Mouse (Mus musculus): ENCODE data around the gene Itga5.
A peak's percentile ranks its signal among the peaks of the same experiment; 100 is the strongest.

The Itga5 gene

GRCm38 (mm10) chr15:103365471-103366375 is 840 bp downstream of the Itga5 start:
- DNase-seq (ENCODE audit: low spot score in 2 of 2) = peak in 1 of 2 experiments; percentile 34

GRCm38 (mm10) chr15:103364761-103365160 is 1.8 kb downstream of the Itga5 start:
- DNase-seq (ENCODE audit: low spot score in 2 of 2) = no peak

- no peak for DNase-seq (ENCODE audit: low spot score in 2 of 2)
These were observed 2.8 kb downstream of the Itga5 start for GRCm38 (mm10) chr15:103363809-103364208.

GRCm38 (mm10) chr15:103362950-103363349 is 3.6 kb downstream of the Itga5 start:
- DNase-seq (ENCODE audit: low spot score in 2 of 2) = no peak

GRCm38 (mm10) chr15:103362333-103362732 is 4.2 kb downstream of the Itga5 start:
- no peak for DNase-seq (ENCODE audit: low spot score in 2 of 2)

GRCm38 (mm10) chr15:103361269-103361668 is 5.3 kb downstream of the Itga5 start:
- DNase-seq (ENCODE audit: low spot score in 2 of 2) = no peak

GRCm38 (mm10) chr15:103359869-103360602 is 6.5 kb downstream of the Itga5 start:
- no peak for DNase-seq (ENCODE audit: low spot score in 2 of 2)

GRCm38 (mm10) chr15:103359122-103359510 is 7.4 kb downstream of the Itga5 start:
- DNase-seq (ENCODE audit: low spot score in 2 of 2) = no peak

- no peak for DNase-seq (ENCODE audit: low spot score in 2 of 2)
These were observed 8.1 kb downstream of the Itga5 start for GRCm38 (mm10) chr15:103358278-103359121.

GRCm38 (mm10) chr15:103357817-103358216 is 8.7 kb downstream of the Itga5 start:
- DNase-seq (ENCODE audit: low spot score in 2 of 2) = no peak

- no peak for DNase-seq (ENCODE audit: low spot score in 2 of 2)
These were observed 10.4 kb downstream of the Itga5 start for GRCm38 (mm10) chr15:103356130-103356529.

GRCm38 (mm10) chr15:103355420-103355819 is 11.1 kb downstream of the Itga5 start:
- DNase-seq (ENCODE audit: low spot score in 2 of 2) = no peak

- no peak for DNase-seq (ENCODE audit: low spot score in 2 of 2)
These were observed 11.9 kb downstream of the Itga5 start for GRCm38 (mm10) chr15:103354690-103355089.

GRCm38 (mm10) chr15:103353511-103354256 is 12.9 kb downstream of the Itga5 start:
- no peak for DNase-seq (ENCODE audit: low spot score in 2 of 2)

GRCm38 (mm10) chr15:103352856-103353255 is 13.7 kb downstream of the Itga5 start:
- peak in 1 of 2 experiments; percentile 36 for DNase-seq (ENCODE audit: low spot score in 2 of 2)

GRCm38 (mm10) chr15:103347275-103347684 is 19.3 kb downstream of the Itga5 start:
- no peak for DNase-seq (ENCODE audit: low spot score in 2 of 2)

- DNase-seq (ENCODE audit: low spot score in 2 of 2) = no peak
These were observed 20.8 kb downstream of the Itga5 start for GRCm38 (mm10) chr15:103345789-103346188.

GRCm38 (mm10) chr15:103343556-103343955 is 23.0 kb downstream of the Itga5 start:
- DNase-seq (ENCODE audit: low spot score in 2 of 2) = no peak

- DNase-seq (ENCODE audit: low spot score in 2 of 2) = no peak
These were observed 23.6 kb downstream of the Itga5 start for GRCm38 (mm10) chr15:103343008-103343407.

- no peak for DNase-seq (ENCODE audit: low spot score in 2 of 2)
These were observed 24.1 kb downstream of the Itga5 start for GRCm38 (mm10) chr15:103342415-103342814.

GRCm38 (mm10) chr15:103341547-103341946 is 25.0 kb downstream of the Itga5 start:
- DNase-seq (ENCODE audit: low spot score in 2 of 2) = no peak
